Mouse (Mus musculus) ES-E14 (cell line): Measurements from ENCODE around the gene Vmn1r183.

Experiments used
- MAFK ChIP-seq: IDR thresholded peaks from 2 replicates; pipeline ENCODE4 v1.6.1; 2014; ENCODE audit warnings: mild to moderate bottlenecking, low read depth, low read length, inconsistent platforms; ENCODE audit not compliant: insufficient read depth
- ZNF384 ChIP-seq: IDR thresholded peaks from 2 replicates; pipeline ENCODE4 v1.6.1; 2012; ENCODE audit warnings: low read depth, low read length, inconsistent platforms

- TF ChIP-seq MAFK: no peak
- no peak for TF ChIP-seq ZNF384
Measured at GRCm38 (mm10) chr7:24113001-24113400, 59.9 kb downstream of the Vmn1r183 start.
